Mouse (Mus musculus) liver, postnatal 0 days (tissue): Measurements from ENCODE around the gene Csf2rb. TPM values are rescaled to one million over a fixed set of nuclear protein-coding genes. Genes with fewer than 3 reads are reported as not detected.
"Not testable (repeated sequence)": the region's sequence is repeated elsewhere in the genome, so short reads cannot be mapped to it uniquely, and the experiment has no call there.

Source experiments
- ATAC-seq: fragments of 200-750 bp; cut with Nextera tagmentation; 2 replicates; pipeline ENCODE4 v1.8.0; 2017; ENCODE audit warnings: mild to moderate bottlenecking, moderate library complexity
- DNase-seq: peaks from one replicate; pipeline ENCODE4 v3.0.0-alpha.2; 2016
- H3K27ac ChIP-seq: fragments of 300-500 bp; sonication (generic); 2 replicates; pipeline ENCODE4 v1.5.1; 2014; ENCODE audit warnings: antibody characterized with exemption, moderate library complexity, mild to moderate bottlenecking, low read depth
- H3K27me3 ChIP-seq: fragments of 300-500 bp; sonication (generic); 2 replicates; pipeline ENCODE4 v1.6.1; 2014; ENCODE audit warnings: low read length, control low read depth, mixed read lengths; ENCODE audit not compliant: insufficient read depth
- H3K36me3 ChIP-seq: fragments of 300-500 bp; sonication (generic); replicated peaks from 2 replicates; pipeline ENCODE4 v1.6.1; 2014; ENCODE audit warnings: mild to moderate bottlenecking, control low read depth, low read length, moderate library complexity, mixed read lengths; ENCODE audit not compliant: insufficient read depth
- H3K4me1 ChIP-seq: fragments of 300-500 bp; sonication (generic); 2 replicates; pipeline ENCODE4 v1.6.1; 2014; ENCODE audit warnings: antibody characterized with exemption, mild to moderate bottlenecking, control low read depth; ENCODE audit not compliant: insufficient read depth
- H3K4me2 ChIP-seq: fragments of 300-500 bp; sonication (generic); 2 replicates; pipeline ENCODE4 v1.6.1; 2014; ENCODE audit warnings: low read depth, mild to moderate bottlenecking, low read length, moderate library complexity, mixed read lengths
- H3K4me3 ChIP-seq: fragments of 300-500 bp; sonication (generic); 2 replicates; pipeline ENCODE4 v1.5.1; 2014; ENCODE audit warnings: low read depth, low read length
- H3K9ac ChIP-seq: fragments of 300-500 bp; sonication (generic); replicated peaks from 2 replicates; pipeline ENCODE4 v1.6.1; 2014; ENCODE audit warnings: mild to moderate bottlenecking, moderate library complexity
- H3K9me3 ChIP-seq: fragments of 300-500 bp; sonication (generic); 2 replicates; pipeline ENCODE4 v1.6.1; 2016; ENCODE audit warnings: mild to moderate bottlenecking, control low read depth, low read length, mixed read lengths
- CTCF ChIP-seq: sonication (generic); IDR thresholded peaks from 2 replicates; pipeline ENCODE4 v1.5.1; 2016; ENCODE audit warnings: antibody characterized with exemption, low read depth
- EP300 ChIP-seq: IDR thresholded peaks from 2 replicates; pipeline ENCODE4 v1.6.1; 2016; ENCODE audit warnings: antibody characterized with exemption, low read depth, mild to moderate bottlenecking
- WGBS: fragments of 180-500 bp; shearing (Covaris S2); extraction: QIAGEN DNeasy Blood & Tissue Kit; methylation state at CpG from one replicate; pipeline ENCODE4 v1.1.7; 2014; ENCODE audit not compliant: insufficient replicate concordance; 5-methylcytosine and 5-hydroxymethylcytosine counted together
- polyA plus RNA-seq: library from polyadenylated mRNA; unstranded; fragments of >200 nt; fragmentation: Nextera tagmentation; extraction: Ambion mirVana; gene quantifications from 2 replicates; pipeline ENCODE4 v1.2.1, GENCODE M21; 2015

The Csf2rb gene
- polyA plus RNA-seq, 1 experiment from 2014 or later: 9.6 TPM

DNA sequence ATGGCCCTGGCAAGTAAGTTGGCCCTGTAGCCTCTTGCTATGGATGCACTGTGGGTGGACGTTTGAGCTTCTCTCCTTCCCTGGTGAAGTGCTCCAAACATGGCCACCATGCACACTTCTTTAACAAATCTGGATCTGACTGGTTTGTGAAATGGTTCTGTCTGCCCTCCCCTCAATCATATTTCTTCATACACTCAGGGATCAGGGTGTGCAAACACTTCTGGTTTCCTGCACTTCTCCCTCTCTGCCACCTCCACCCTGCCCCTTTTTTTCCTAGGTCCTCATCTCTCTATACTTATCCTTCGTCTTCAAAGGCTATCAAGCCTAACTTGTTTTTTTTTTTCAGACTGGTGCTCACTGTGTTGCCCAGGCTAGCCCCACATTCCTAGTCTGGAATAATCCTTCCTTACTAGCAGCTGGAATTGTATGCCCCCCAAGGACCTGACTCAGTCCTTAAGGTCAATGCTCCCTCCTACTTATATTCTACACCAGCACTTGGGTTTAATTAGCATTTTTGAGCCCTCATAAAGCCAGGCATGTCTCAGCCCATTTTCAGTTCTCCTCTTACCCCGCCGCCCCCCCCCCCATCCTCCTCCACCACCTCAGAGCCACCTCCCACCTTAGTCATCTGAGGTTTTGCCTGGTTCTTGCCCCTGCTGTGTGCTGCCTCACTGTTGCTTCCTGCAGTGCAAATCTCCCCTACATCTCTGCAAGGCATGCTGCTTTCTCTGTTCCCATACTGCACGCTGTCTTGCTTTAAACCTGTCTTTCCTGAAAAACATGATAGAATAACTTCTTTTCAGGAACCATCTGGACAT lies 6.2 kb downstream of the Csf2rb start:
- Histone ChIP-seq H3K36me3 (0 out of 2 replicates have a peak, but pooled peaks cover 2% of the 10 kb centered on the region), H3K9me3 (no peaks in the 10 kb centered on the region), H3K27ac (no peak overlapping the region), H3K4me2 (no peak overlapping the region), H3K4me3 (no peak overlapping the region), H3K9ac (no peak overlapping the region), H3K4me1 (no peaks in the 10 kb centered on the region; the same call in 1 of the 2 replicates), H3K27me3 (no peaks in the 10 kb centered on the region)
- DNase-seq (no peak), ATAC-seq (no peak)
- 32% methylated on average over 5 of the region's 5 CpGs for WGBS
- no peak for TF ChIP-seq CTCF
- TF ChIP-seq EP300: no peak

DNA sequence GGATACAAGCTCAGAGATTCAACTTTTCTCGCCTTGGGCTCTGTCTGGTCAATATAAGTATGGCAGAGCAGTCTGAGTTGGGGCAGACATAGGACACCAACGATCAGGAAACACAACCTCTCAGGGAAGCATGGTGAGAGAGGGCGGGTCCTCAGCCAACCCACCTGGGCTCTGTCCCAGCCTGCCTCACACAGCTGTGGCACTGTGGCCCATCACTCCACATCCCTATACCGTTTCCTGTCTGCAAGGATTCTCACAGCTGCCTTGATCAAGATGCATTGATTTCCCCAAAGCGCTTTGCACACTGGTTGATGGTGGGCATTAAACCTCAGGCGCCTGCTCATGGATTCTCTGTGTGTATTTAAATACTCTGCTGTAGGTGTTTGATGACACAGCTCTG lies 7.4 kb downstream of the Csf2rb start:
- H3K27me3 ChIP-seq: no peaks in the 10 kb centered on the region
- H3K4me1 ChIP-seq: no peaks in the 10 kb centered on the region; the same call in 1 of the 2 replicates
- DNase-seq (no peak), ATAC-seq (no peak)
- no peak overlapping the region for H3K9ac ChIP-seq
- 66% methylated on average over 6 of the region's 6 CpGs for WGBS
- H3K4me2 ChIP-seq: no peak overlapping the region
- TF ChIP-seq EP300: no peak
- no peak for TF ChIP-seq CTCF
- no peaks in the 10 kb centered on the region for H3K9me3 ChIP-seq
- no peak overlapping the region for H3K27ac ChIP-seq
- 0 out of 2 replicates have a peak, but pooled peaks cover 2% of the 10 kb centered on the region for H3K36me3 ChIP-seq
- H3K4me3 ChIP-seq: no peak overlapping the region

DNA sequence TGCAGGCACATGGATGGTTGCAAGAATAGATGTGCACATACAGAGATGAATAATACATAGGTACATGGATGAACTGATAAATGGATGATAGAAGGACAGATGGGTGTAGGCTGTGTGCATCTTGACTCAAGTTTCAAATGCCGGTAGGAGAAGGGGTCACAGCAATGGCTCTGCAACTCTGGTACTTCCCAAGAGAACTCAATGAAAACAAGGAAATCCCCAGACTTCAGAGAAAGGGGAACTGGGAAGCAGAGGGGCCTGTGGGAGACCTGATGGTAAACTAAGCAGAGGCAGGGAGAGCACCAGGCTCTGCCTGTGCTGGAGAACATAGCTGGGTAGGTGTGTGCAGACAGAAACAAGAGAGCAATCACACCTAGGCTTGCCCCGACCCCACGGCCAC lies 8.8 kb downstream of the Csf2rb start:
- H3K9me3 ChIP-seq: no peaks in the 10 kb centered on the region
- H3K36me3 ChIP-seq: 0 out of 2 replicates have a peak, but pooled peaks cover 2% of the 10 kb centered on the region
- DNase-seq: no peak
- H3K4me2 ChIP-seq: no peak overlapping the region
- ATAC-seq: no peak
- no peak for TF ChIP-seq CTCF
- TF ChIP-seq EP300: no peak
- no peak overlapping the region for H3K27ac ChIP-seq
- H3K4me3 ChIP-seq: no peak overlapping the region
- WGBS: 67% methylated on average over 3 of the region's 3 CpGs
- no peaks in the 10 kb centered on the region for H3K27me3 ChIP-seq
- H3K4me1 ChIP-seq: no peaks in the 10 kb centered on the region; the same call in 1 of the 2 replicates
- H3K9ac ChIP-seq: no peak overlapping the region

DNA sequence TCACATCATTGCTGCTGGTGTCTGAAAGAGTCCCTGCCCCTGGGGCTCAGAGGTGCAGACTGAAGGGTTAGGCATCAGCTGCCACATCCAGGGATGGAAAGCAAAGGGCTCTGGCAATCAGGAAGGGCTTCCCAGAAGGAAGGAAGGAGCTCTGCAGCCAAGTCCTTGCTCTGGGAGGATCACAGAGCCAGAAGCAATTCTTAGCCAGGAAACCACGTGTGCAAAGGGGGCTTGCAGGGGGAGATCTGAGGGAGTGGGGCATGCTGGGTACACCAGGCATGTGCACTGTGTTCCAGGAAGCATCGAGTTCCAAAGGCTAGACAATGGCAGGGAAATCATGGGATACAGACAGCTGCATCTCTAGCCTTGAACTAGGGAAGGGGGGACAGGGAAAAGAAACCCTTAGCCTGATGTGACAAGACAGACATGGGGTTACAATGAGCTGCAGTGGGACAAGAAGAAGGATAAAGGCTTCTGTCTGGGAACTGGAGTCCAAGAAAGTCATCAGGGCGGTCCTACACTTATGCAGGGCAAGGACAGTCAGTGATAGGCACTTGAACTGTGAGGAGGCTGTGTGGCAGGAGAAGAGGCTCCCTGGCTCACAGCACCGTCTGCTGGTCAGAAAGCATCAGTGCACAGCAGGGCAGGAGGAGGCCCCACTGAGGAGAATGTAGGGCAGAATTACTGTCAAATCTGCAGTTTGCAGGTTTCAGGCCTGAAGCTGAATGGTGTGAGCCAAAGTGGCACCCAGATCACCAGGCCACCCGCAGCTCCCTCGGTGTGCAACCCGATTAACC lies 14.3 kb downstream of the Csf2rb start:
- peak; percentile 98 for TF ChIP-seq CTCF

DNA sequence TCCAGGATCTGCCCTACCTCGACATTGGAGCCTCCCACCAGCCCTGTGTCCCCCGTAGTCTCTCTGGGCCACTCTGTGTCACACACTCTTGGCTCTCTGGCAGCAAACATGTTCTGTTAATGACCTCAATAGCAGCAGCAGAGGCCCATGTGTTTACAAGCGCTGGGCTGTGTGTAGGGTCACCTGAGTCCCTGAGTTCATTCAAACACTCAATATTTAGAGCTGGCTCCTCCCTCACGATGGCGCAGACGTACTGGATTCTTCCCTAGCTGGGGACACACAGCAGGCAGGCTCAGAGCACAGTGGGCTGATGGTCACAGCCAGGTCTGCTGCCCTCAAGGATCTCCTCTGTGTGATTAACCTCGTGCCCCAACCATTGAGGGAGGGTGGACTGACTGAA lies 15.4 kb downstream of the Csf2rb start:
- H3K9ac ChIP-seq, H3K4me3 ChIP-seq, H3K27me3 ChIP-seq, H3K9me3 ChIP-seq, H3K4me2 ChIP-seq, H3K36me3 ChIP-seq: not testable (repeated sequence)
- DNase-seq (peak; percentile 57), ATAC-seq (peak; percentile 87)
- WGBS: 59% methylated on average over 6 of the region's 7 CpGs
- H3K4me1 ChIP-seq: peaks cover 16% of the 10 kb centered on the region
- H3K27ac ChIP-seq: peak overlapping the region; percentile 51; the same call in 1 of the 2 replicates

More for the DNA sequence above, 14.3 kb downstream of the Csf2rb start:
- H3K27ac ChIP-seq: 0 out of 2 replicates have a peak overlapping the region, but pooled peaks have one; percentile 51
- WGBS: 37% methylated on average over 7 of the region's 7 CpGs
- not testable (repeated sequence) for H3K27me3 ChIP-seq, H3K36me3 ChIP-seq, H3K4me2 ChIP-seq, H3K9me3 ChIP-seq, H3K4me3 ChIP-seq, H3K9ac ChIP-seq
- DNase-seq (peak; percentile 66), ATAC-seq (peak; percentile 46)
- peaks cover 14% of the 10 kb centered on the region for H3K4me1 ChIP-seq

DNA sequence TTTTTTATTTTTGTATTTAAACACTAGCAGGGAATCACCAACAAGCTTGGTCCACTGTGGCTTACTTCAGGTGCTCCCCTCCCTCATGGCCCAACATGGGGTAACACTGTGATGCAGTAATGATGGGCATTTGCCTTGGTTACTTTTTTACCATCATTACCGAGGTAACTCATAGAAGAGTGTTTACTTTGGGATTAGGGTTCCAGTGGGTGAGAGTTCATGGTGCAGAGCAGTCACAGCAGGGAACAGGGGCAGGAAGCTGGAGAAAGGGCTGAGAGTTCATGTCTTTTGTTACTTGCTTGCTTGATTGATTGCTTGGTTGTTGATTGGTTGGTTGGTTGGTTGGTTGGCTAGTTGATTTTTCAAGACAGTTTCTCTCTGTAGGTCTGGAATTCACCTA lies 18.1 kb downstream of the Csf2rb start:
- no peaks in the 10 kb centered on the region for H3K27me3 ChIP-seq
- H3K4me2 ChIP-seq: no peak overlapping the region
- 26% methylated on average over 1 of the region's 1 CpGs for WGBS
- peaks cover 16% of the 10 kb centered on the region for H3K4me1 ChIP-seq
- H3K27ac ChIP-seq: 0 out of 2 replicates have a peak overlapping the region, but pooled peaks have one; percentile 30
- ATAC-seq (peak; percentile 8; the same call in 1 of the 2 replicates), DNase-seq (no peak)
- H3K4me3 ChIP-seq: no peak overlapping the region
- no peaks in the 10 kb centered on the region for H3K9me3 ChIP-seq
- no peaks in the 10 kb centered on the region; the same call in 1 of the 2 replicates for H3K36me3 ChIP-seq
- TF ChIP-seq EP300: no peak
- TF ChIP-seq CTCF: no peak
- no peak overlapping the region for H3K9ac ChIP-seq
